Mouse (Mus musculus) cortical plate, adult 2 months (tissue): ENCODE results near the gene Cchcr1. TPM values are rescaled to one million over a fixed set of nuclear protein-coding genes. Genes with fewer than 3 reads are reported as not detected.
"Not testable (repeated sequence)": the region's sequence is repeated elsewhere in the genome, so short reads cannot be mapped to it uniquely, and the experiment has no call there.

Experiments
- H3K27ac ChIP-seq: fragments of 200-500 bp; 2 replicates; pipeline ENCODE4 v1.5.1; 2012; ENCODE audit warnings: low read length, control low read depth, inconsistent platforms; ENCODE audit not compliant: insufficient read depth
- H3K4me1 ChIP-seq: fragments of 200-500 bp; 2 replicates; pipeline ENCODE4 v1.6.1; 2011; ENCODE audit warnings: low read length; ENCODE audit not compliant: control insufficient read depth, insufficient read depth
- H3K4me3 ChIP-seq: fragments of 200-500 bp; 2 replicates; pipeline ENCODE4 v1.5.1; 2011; ENCODE audit warnings: mild to moderate bottlenecking, low read length, control low read depth; ENCODE audit not compliant: insufficient read depth
- CTCF ChIP-seq: fragments of 200-500 bp; IDR thresholded peaks from 2 replicates; pipeline ENCODE4 v1.5.1; 2011; ENCODE audit warnings: mild to moderate bottlenecking, control low read depth, low read length; ENCODE audit not compliant: insufficient read depth; ENCODE audit errors: extremely low read depth
- POLR2A ChIP-seq: fragments of 200-500 bp; IDR thresholded peaks from 2 replicates; pipeline ENCODE4 v1.6.1; 2011; ENCODE audit warnings: mild to moderate bottlenecking, low read length, control low read depth; ENCODE audit not compliant: insufficient read depth; ENCODE audit errors: extremely low read depth
- polyA plus RNA-seq: library from polyadenylated mRNA; depleted of rRNA; stranded (reverse); fragments of >200 nt; gene quantifications from 2 replicates; pipeline ENCODE4 v1.2.3, GENCODE M21; 2012

Gene Cchcr1
- polyA plus RNA-seq, 1 experiment, result 14.2 TPM

- no peak for TF ChIP-seq CTCF
- TF ChIP-seq POLR2A, result no peak
Observed at GRCm38 (mm10) chr17:35502226-35502625, 14.7 kb upstream of the Cchcr1 start.

GRCm38 (mm10) chr17:35502762-35503161, 14.1 kb upstream of the Cchcr1 start:
- TF ChIP-seq POLR2A, result no peak
- Histone ChIP-seq H3K4me3 (no peak overlapping the region), H3K27ac (no peak overlapping the region), H3K4me1 (no peaks in the 10 kb centered on the region)

More at GRCm38 (mm10) chr17:35502226-35502625, 14.7 kb upstream of the Cchcr1 start:
- H3K4me3 ChIP-seq, result no peak overlapping the region
- H3K27ac ChIP-seq, result no peak overlapping the region
- no peaks in the 10 kb centered on the region for H3K4me1 ChIP-seq

- no peaks in the 10 kb centered on the region for H3K4me1 ChIP-seq
- H3K27ac ChIP-seq, result no peak overlapping the region
- H3K4me3 ChIP-seq, result no peak overlapping the region
- no peak for TF ChIP-seq CTCF
- no peak for TF ChIP-seq POLR2A
Observed at GRCm38 (mm10) chr17:35503849-35504248, 13.1 kb upstream of the Cchcr1 start.

DNA sequence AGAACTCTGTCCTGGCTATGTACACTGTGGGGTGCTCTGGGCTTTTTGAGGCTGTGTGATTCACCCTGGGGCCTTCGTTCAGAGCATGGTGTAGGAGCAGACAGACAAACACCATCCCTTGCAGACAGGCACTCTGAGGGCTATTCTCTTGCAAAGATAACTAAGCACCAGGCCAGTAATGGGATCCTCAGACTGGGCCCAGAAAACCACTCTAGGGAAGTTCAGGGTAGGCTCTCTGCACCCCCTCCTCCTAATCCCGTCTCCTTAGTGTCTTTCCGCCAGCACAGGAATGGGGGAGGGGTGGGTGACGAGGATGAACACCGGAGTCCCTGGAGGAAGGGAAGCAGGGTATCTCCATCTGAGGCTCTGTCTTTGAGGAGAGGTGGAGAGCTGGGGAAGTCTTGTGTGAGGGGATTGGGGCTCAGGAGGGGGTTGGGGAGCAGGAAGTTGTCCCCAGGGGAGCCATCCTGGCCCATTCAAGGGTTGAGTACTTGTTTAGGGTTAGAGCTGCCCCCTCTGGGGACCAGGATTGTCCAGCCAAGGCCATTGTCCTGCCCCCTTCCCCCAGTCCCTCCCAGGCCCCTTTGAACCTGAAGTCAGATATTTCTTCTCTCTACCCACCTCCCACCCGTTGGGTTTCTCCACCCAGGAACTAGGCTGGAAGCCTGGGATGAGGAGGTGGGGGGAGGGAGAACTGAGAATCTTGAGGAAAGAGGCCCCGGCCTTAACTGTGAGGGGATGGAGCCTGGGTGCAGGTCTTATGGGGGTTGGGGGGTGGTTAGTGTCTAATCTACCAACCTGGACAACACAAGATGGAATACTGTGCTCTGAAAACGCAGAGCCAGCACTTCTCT, 12.0 kb upstream of the Cchcr1 start:
- Histone ChIP-seq H3K4me3 (no peak overlapping the region), H3K27ac (no peak overlapping the region), H3K4me1 (no peaks in the 10 kb centered on the region)
- TF ChIP-seq CTCF, result no peak
- no peak for TF ChIP-seq POLR2A

DNA sequence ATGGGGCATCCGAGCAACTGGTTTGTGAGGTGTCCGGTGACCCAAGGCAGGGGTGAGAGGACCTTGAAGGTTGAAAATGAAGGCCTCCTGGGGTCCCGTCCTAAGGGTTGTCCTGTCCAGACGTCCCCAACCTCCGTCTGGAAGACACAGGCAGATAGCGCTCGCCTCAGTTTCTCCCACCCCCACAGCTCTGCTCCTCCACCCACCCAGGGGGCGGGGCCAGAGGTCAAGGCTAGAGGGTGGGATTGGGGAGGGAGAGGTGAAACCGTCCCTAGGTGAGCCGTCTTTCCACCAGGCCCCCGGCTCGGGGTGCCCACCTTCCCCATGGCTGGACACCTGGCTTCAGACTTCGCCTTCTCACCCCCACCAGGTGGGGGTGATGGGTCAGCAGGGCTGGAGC, 11.1 kb upstream of the Cchcr1 start, which contains the start of gene Pou5f1:
TSS of gene Pou5f1 (plus strand) at position 243 of the 400 bp plus-strand sequence.
- Histone ChIP-seq H3K27ac (no peak within 1 kb of the TSS), H3K4me1 (no peaks in the 10 kb centered on the region), H3K4me3 (no peak within 1 kb of the TSS)
- TF ChIP-seq POLR2A (no peak), CTCF (no peak)

DNA sequence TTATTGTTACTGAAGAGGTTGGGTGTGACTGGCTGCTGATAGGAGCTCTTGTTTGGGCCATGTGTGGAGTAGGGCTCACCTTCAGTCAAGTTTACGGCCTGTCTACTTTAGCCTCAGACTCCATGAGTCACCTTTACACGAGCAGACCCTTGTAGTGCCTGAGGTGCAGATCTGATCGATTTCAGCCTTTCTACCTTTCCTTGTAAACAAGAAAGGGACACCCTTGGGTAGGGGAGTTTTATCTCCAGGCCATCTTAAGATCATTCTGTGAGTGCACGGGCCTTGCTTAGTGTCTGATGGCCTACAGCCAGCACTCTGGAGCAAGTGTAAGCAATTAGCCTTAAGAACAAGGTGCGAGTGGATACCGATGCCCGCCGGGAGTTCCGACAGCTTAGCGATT, 10.0 kb upstream of the Cchcr1 start:
- Histone ChIP-seq H3K27ac (no peak overlapping the region), H3K4me1 (no peaks in the 10 kb centered on the region), H3K4me3 (no peak overlapping the region)
- TF ChIP-seq POLR2A (no peak), CTCF (no peak)

GRCm38 (mm10) chr17:35507556-35508260, 9.2 kb upstream of the Cchcr1 start:
- H3K4me3 ChIP-seq, result no peak overlapping the region
- TF ChIP-seq CTCF (no peak), POLR2A (no peak)
- H3K27ac ChIP-seq, result no peak overlapping the region

DNA sequence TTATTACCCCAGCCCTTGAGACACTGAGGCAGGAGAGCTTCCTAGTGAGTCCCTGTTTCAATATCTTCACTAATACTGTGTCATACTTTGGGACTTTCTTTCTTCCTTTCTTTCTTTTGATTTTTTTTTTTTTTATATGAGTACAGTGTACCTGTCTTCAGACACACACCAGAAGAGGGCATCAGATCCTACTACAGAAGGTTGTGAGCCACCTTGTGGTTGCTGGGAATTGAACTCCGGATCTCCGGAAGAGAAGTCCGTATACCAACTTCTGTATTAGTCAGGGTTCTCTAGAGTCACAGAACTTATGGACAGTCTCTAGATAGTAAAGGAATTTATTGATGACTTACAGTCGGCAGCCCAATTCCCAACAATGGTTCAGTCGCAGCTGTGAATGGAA, 8.6 kb upstream of the Cchcr1 start:
- H3K27ac ChIP-seq, H3K4me3 ChIP-seq, H3K4me1 ChIP-seq: not testable (repeated sequence)

More at GRCm38 (mm10) chr17:35507556-35508260, 9.2 kb upstream of the Cchcr1 start:
- H3K4me1 ChIP-seq, result no peaks in the 10 kb centered on the region

DNA sequence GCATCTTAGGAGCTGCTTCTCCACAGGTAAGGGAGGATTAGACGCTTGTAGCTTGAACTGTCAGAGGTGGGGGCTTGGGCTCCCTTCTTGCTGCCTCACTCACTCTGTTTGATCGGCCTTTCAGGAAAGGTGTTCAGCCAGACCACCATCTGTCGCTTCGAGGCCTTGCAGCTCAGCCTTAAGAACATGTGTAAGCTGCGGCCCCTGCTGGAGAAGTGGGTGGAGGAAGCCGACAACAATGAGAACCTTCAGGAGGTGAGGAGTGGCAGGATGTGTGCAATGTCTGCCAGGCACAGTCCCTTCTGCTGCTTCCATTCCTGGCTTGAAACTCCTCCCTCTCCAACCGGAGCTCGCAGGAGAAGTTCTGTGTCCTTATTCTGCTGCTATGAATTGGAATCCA, 7.6 kb upstream of the Cchcr1 start:
- H3K27ac ChIP-seq, result no peak overlapping the region
- TF ChIP-seq CTCF (no peak), POLR2A (no peak)
- no peaks in the 10 kb centered on the region for H3K4me1 ChIP-seq
- no peak overlapping the region for H3K4me3 ChIP-seq
